Mouse (Mus musculus) stomach, embryonic 16.5 days (tissue): ENCODE measurements around the gene Rell1. TPM values are rescaled to one million over a fixed set of nuclear protein-coding genes. Genes with fewer than 3 reads are reported as not detected.
A peak's percentile ranks its signal among the peaks of the same experiment; 100 is the strongest.

Source experiments
- ATAC-seq: fragments of 200-750 bp; cut with Nextera tagmentation; 2 replicates; pipeline ENCODE4 v1.8.0; 2017; ENCODE audit warnings: moderate number of reproducible peaks, moderate TSS enrichment; ENCODE audit not compliant: insufficient read depth, low FRiP score
- H3K27ac ChIP-seq: fragments of 300-500 bp; sonication (generic); 2 replicates; pipeline ENCODE4 v1.5.1; 2014; ENCODE audit warnings: low read length
- H3K27me3 ChIP-seq: fragments of 300-500 bp; sonication (generic); 2 replicates; pipeline ENCODE4 v1.6.1; 2014; ENCODE audit warnings: low read length, control low read depth, mixed read lengths; ENCODE audit not compliant: control insufficient read depth, insufficient read depth
- H3K36me3 ChIP-seq: fragments of 300-500 bp; sonication (generic); 2 replicates; pipeline ENCODE4 v1.6.1; 2014; ENCODE audit warnings: low read length; ENCODE audit not compliant: control insufficient read depth, insufficient read depth
- H3K4me1 ChIP-seq: fragments of 300-500 bp; sonication (generic); 2 replicates; pipeline ENCODE4 v1.6.1; 2014; ENCODE audit warnings: low read length, control low read depth, mixed read lengths; ENCODE audit not compliant: control insufficient read depth, insufficient read depth
- H3K4me2 ChIP-seq: fragments of 300-500 bp; sonication (generic); 2 replicates; pipeline ENCODE4 v1.6.1; 2014; ENCODE audit warnings: low read depth, low read length, mixed read lengths
- H3K4me3 ChIP-seq: fragments of 300-500 bp; sonication (generic); replicated peaks from 2 replicates; pipeline ENCODE4 v1.5.1; 2014; ENCODE audit warnings: mild to moderate bottlenecking, low read length
- H3K9ac ChIP-seq: fragments of 300-500 bp; sonication (generic); 2 replicates; pipeline ENCODE4 v1.6.1; 2014; ENCODE audit warnings: low read length
- H3K9me3 ChIP-seq: fragments of 300-500 bp; sonication (generic); replicated peaks from 2 replicates; pipeline ENCODE4 v1.6.1; 2016; ENCODE audit warnings: low read length, control low read depth; ENCODE audit not compliant: control insufficient read depth
- WGBS: fragments of 180-500 bp; shearing (Covaris S2); extraction: QIAGEN DNeasy Blood & Tissue Kit; methylation state at CpG from one replicate; pipeline ENCODE4 v1.1.7; 2014; 5-methylcytosine and 5-hydroxymethylcytosine counted together
- polyA plus RNA-seq: library from polyadenylated mRNA; unstranded; fragments of >200 nt; fragmentation: Nextera tagmentation; extraction: Ambion mirVana; gene quantifications from 2 replicates; pipeline ENCODE4 v1.2.1, GENCODE M21; 2015

Rell1 gene
- polyA plus RNA-seq, 1 experiment from 2014 or later, result 23.1 TPM

GRCm38 (mm10) chr5:63957607-63958006 lies 11.1 kb downstream of the Rell1 start:
- Histone ChIP-seq H3K9ac (no peak overlapping the region), H3K27me3 (no peaks in the 10 kb centered on the region), H3K4me1 (no peaks in the 10 kb centered on the region), H3K4me3 (no peak overlapping the region), H3K9me3 (no peaks in the 10 kb centered on the region), H3K27ac (no peak overlapping the region), H3K36me3 (0 out of 2 replicates have a peak, but pooled peaks cover 3% of the 10 kb centered on the region), H3K4me2 (no peak overlapping the region)
- WGBS, result 73% methylated on average over 8 of the region's 8 CpGs
- ATAC-seq, result no peak

GRCm38 (mm10) chr5:63956411-63956810 lies 12.3 kb downstream of the Rell1 start:
- no peak overlapping the region for H3K4me2 ChIP-seq
- H3K4me1 ChIP-seq, result peaks cover 7% of the 10 kb centered on the region; the same call in 1 of the 2 replicates
- 80% methylated on average over 11 of the region's 11 CpGs for WGBS
- H3K9me3 ChIP-seq, result no peaks in the 10 kb centered on the region
- no peak overlapping the region for H3K27ac ChIP-seq
- no peak overlapping the region for H3K4me3 ChIP-seq
- no peaks in the 10 kb centered on the region for H3K27me3 ChIP-seq
- no peak overlapping the region for H3K9ac ChIP-seq
- 0 out of 2 replicates have a peak, but pooled peaks cover 3% of the 10 kb centered on the region for H3K36me3 ChIP-seq
- no peak for ATAC-seq

GRCm38 (mm10) chr5:63953401-63954032 lies 15.2 kb downstream of the Rell1 start:
- H3K9me3 ChIP-seq, result no peaks in the 10 kb centered on the region
- H3K4me2 ChIP-seq, result no peak overlapping the region
- H3K27ac ChIP-seq, result no peak overlapping the region
- no peak overlapping the region for H3K9ac ChIP-seq
- H3K4me1 ChIP-seq, result peaks cover 21% of the 10 kb centered on the region
- H3K36me3 ChIP-seq, result no peaks in the 10 kb centered on the region
- ATAC-seq, result no peak
- 80% methylated on average over 15 of the region's 15 CpGs for WGBS
- no peak overlapping the region for H3K4me3 ChIP-seq
- no peaks in the 10 kb centered on the region for H3K27me3 ChIP-seq

GRCm38 (mm10) chr5:63952039-63952438 lies 16.7 kb downstream of the Rell1 start:
- H3K27ac ChIP-seq, result no peak overlapping the region
- H3K9ac ChIP-seq, result no peak overlapping the region
- H3K4me3 ChIP-seq, result no peak overlapping the region
- no peaks in the 10 kb centered on the region for H3K27me3 ChIP-seq
- peaks cover 21% of the 10 kb centered on the region for H3K4me1 ChIP-seq
- H3K36me3 ChIP-seq, result no peaks in the 10 kb centered on the region
- no peaks in the 10 kb centered on the region for H3K9me3 ChIP-seq
- H3K4me2 ChIP-seq, result no peak overlapping the region
- WGBS, result 75% methylated on average over 6 of the region's 6 CpGs
- ATAC-seq, result no peak

GRCm38 (mm10) chr5:63951421-63951911 lies 17.2 kb downstream of the Rell1 start:
- no peaks in the 10 kb centered on the region for H3K9me3 ChIP-seq
- H3K36me3 ChIP-seq, result no peaks in the 10 kb centered on the region
- H3K4me2 ChIP-seq, result no peak overlapping the region
- no peak overlapping the region for H3K9ac ChIP-seq
- H3K4me3 ChIP-seq, result no peak overlapping the region
- H3K27ac ChIP-seq, result no peak overlapping the region
- H3K4me1 ChIP-seq, result peaks cover 21% of the 10 kb centered on the region
- ATAC-seq, result peak; percentile 26; the same call in 1 of the 2 replicates
- WGBS, result 76% methylated on average over 11 of the region's 11 CpGs
- H3K27me3 ChIP-seq, result no peaks in the 10 kb centered on the region

- peak; percentile 26 for ATAC-seq
Observed at GRCm38 (mm10) chr5:63949195-63949594, 19.5 kb downstream of the Rell1 start.

GRCm38 (mm10) chr5:63947526-63947925 lies 21.2 kb downstream of the Rell1 start:
- Histone ChIP-seq H3K9me3 (no peaks in the 10 kb centered on the region), H3K9ac (no peak overlapping the region), H3K27ac (no peak overlapping the region), H3K27me3 (no peaks in the 10 kb centered on the region), H3K4me1 (peaks cover 21% of the 10 kb centered on the region), H3K4me2 (no peak overlapping the region), H3K4me3 (no peak overlapping the region), H3K36me3 (no peaks in the 10 kb centered on the region)
- no peak for ATAC-seq
- 82% methylated on average over 8 of the region's 8 CpGs for WGBS

More at GRCm38 (mm10) chr5:63949195-63949594, 19.5 kb downstream of the Rell1 start:
- Histone ChIP-seq H3K27me3 (no peaks in the 10 kb centered on the region), H3K36me3 (no peaks in the 10 kb centered on the region), H3K9me3 (no peaks in the 10 kb centered on the region), H3K4me2 (no peak overlapping the region), H3K4me1 (peaks cover 21% of the 10 kb centered on the region), H3K27ac (peak overlapping the region; percentile 69), H3K4me3 (no peak overlapping the region), H3K9ac (no peak overlapping the region)
- 24% methylated on average over 3 of the region's 3 CpGs for WGBS

DNA sequence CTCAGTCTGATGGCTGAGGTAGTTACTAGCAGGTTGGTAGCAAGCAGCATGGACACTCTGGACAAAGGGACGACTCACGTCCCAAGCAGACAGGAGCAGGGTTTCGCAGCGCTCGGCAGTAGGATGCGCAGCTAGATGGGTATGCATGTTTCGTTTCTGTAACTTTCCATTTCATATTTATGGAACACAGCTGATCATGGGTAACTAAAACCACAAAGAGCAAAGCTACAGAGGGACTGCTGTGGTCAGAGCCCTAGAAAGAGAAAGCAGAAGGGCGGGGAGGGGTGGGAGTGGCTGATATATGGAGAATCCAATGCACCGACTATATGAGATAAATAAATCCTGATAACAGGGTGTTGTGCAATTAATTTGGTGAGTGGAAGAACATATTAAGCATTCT lies 25.4 kb downstream of the Rell1 start:
- H3K9ac ChIP-seq, result no peak overlapping the region
- WGBS, result 86% methylated on average over 9 of the region's 9 CpGs

DNA sequence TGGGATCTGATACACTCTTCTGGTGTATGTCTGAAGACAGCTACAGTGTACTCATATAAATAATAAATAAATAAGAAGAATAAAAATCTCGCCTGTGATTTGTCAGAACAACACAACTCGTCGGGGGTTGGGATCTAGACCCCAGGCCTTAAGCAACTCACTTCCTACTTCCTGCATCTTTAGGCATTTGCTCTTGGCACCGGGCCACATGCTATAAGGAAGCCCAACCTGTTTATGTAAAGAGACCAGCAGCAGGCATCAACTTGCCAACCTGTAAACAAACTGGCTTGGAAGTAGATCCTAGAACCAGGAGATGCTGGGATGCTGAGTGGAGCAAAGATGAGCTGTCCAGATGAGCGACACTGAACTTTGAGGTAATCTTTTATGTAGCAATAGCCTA lies 26.8 kb downstream of the Rell1 start:
- Histone ChIP-seq H3K9me3 (no peaks in the 10 kb centered on the region), H3K4me3 (no peak overlapping the region), H3K9ac (no peak overlapping the region), H3K27ac (no peak overlapping the region), H3K36me3 (no peaks in the 10 kb centered on the region), H3K4me2 (no peak overlapping the region), H3K4me1 (peaks cover 8% of the 10 kb centered on the region; the same call in 1 of the 2 replicates), H3K27me3 (no peaks in the 10 kb centered on the region)
- WGBS, result 59% methylated on average over 5 of the region's 5 CpGs
- no peak for ATAC-seq

More for the DNA sequence above, 25.4 kb downstream of the Rell1 start:
- no peaks in the 10 kb centered on the region for H3K9me3 ChIP-seq
- peaks cover 8% of the 10 kb centered on the region; the same call in 1 of the 2 replicates for H3K4me1 ChIP-seq
- no peak overlapping the region for H3K4me2 ChIP-seq
- H3K27ac ChIP-seq, result no peak overlapping the region
- no peak overlapping the region for H3K4me3 ChIP-seq
- no peaks in the 10 kb centered on the region for H3K36me3 ChIP-seq
- ATAC-seq, result no peak
- no peaks in the 10 kb centered on the region for H3K27me3 ChIP-seq
